Mouse (Mus musculus): ENCODE data around the gene Adcy9. TPM values are rescaled to one million over a fixed set of nuclear protein-coding genes. Genes with fewer than 3 reads are reported as not detected.
A peak's percentile ranks its signal among the peaks of the same experiment; 100 is the strongest.

Adcy9 gene
- total and polyA plus RNA-seq, 3 experiments: 1.1 to 3.1 (median 1.2) TPM

GRCm38 (mm10) chr16:4272254-4272653 is 148.0 kb downstream of the Adcy9 start:
- dilution Hi-C loops (cut with MboI; ENCODE audit: extremely low pct_ligation_motif_present, extremely low pct_unique_long_range_greater_than_20kb, low sequenced_read_pairs) (no loop called here), in situ Hi-C loops (cut with MboI; ENCODE audit: low pct_ligation_motif_present, low pct_unique_long_range_greater_than_20kb, low sequenced_read_pairs) (no loop called here)
- TF ChIP-seq SMC3 (IDR thresholded peaks at IDR 0.05; ENCODE audit: low read depth, low read length) (peak; percentile 59), TBP (conservative IDR thresholded peaks at IDR 0.05; ENCODE audit: low read depth, low read length) (0 out of 2 replicates have a peak, but pooled peaks have one; percentile 34), RAD21 (IDR thresholded peaks at IDR 0.05; ENCODE audit: low read depth, low read length) (peak; percentile 59), MYC (IDR thresholded peaks at IDR 0.05; ENCODE audit: low read depth, low read length) (no peak), GABPA (IDR thresholded peaks at IDR 0.05; ENCODE audit: insufficient replicate concordance, low read depth, low read length) (no peak), TCF12 (IDR thresholded peaks at IDR 0.05; ENCODE audit: low read depth, low read length) (no peak), CTCF (conservative IDR thresholded peaks at IDR 0.05 in 1 of 2, IDR thresholded peaks at IDR 0.05 in 1 of 2; ENCODE audit: low read depth in 2 of 2, low read length in 2 of 2) (peak in 1 of 2 experiments; percentile 69; a peak in 2 of 4 replicates), ELF1 (IDR thresholded peaks at IDR 0.05; ENCODE audit: low read depth, low read length) (peak; percentile 48; the same call in 1 of the 2 replicates), POLR2A (IDR thresholded peaks at IDR 0.05; ENCODE audit: low read depth, low read length) (peak; percentile 55), IRF4 (IDR thresholded peaks at IDR 0.05; ENCODE audit: low read depth, low read length) (no peak)

GRCm38 (mm10) chr16:4270911-4271310 is 149.4 kb downstream of the Adcy9 start:
- dilution Hi-C loops (cut with MboI; ENCODE audit: extremely low pct_ligation_motif_present, extremely low pct_unique_long_range_greater_than_20kb, low sequenced_read_pairs) (no loop called here), in situ Hi-C loops (cut with MboI; ENCODE audit: low pct_ligation_motif_present, low pct_unique_long_range_greater_than_20kb, low sequenced_read_pairs) (no loop called here)
- H3K27me3 ChIP-seq (replicated peaks): peaks cover 3% of the 10 kb centered on the region
- H3K36me3 ChIP-seq (replicated peaks in 1 of 2; ENCODE audit: control insufficient read depth in 1 of 2, insufficient read depth in 1 of 2, low read length in 1 of 2): no peaks in the 10 kb centered on the region
- no peak for DNase-seq (ENCODE audit: extremely low read depth)
- H3K4me3 ChIP-seq (replicated peaks in 1 of 3; ENCODE audit: low read depth in 2 of 3, low read length in 2 of 3, poor library complexity in 1 of 3): no peak overlapping the region
- no peaks in the 10 kb centered on the region for H3K9me3 ChIP-seq (replicated peaks; ENCODE audit: low read length)
- H3K9ac ChIP-seq (ENCODE audit: insufficient read depth, low read depth): no peak overlapping the region
- TF ChIP-seq IRF4 (IDR thresholded peaks at IDR 0.05; ENCODE audit: low read depth, low read length): no peak
- TF ChIP-seq MAZ (IDR thresholded peaks at IDR 0.05; ENCODE audit: low read depth, low read length): no peak
- no peak for TF ChIP-seq UBTF (IDR thresholded peaks at IDR 0.05; ENCODE audit: low read depth, low read length)
- TF ChIP-seq GABPA (IDR thresholded peaks at IDR 0.05; ENCODE audit: insufficient replicate concordance, low read depth, low read length): no peak
- no peak for TF ChIP-seq CHD1 (IDR thresholded peaks at IDR 0.05; ENCODE audit: low read depth, low read length)
- TF ChIP-seq BHLHE40 (IDR thresholded peaks at IDR 0.05; ENCODE audit: low read depth, low read length): no peak
- no peak for TF ChIP-seq USF1 (IDR thresholded peaks at IDR 0.05; ENCODE audit: low read depth, low read length)
- TF ChIP-seq ETS1 (conservative IDR thresholded peaks at IDR 0.05; ENCODE audit: low read depth, low read length): no peak
- TF ChIP-seq E2F4 (IDR thresholded peaks at IDR 0.05; ENCODE audit: insufficient replicate concordance, low read depth, low read length): no peak
- no peak for TF ChIP-seq SMC3 (IDR thresholded peaks at IDR 0.05; ENCODE audit: low read depth, low read length)
- no peak for TF ChIP-seq RAD21 (IDR thresholded peaks at IDR 0.05; ENCODE audit: low read depth, low read length)
- no peak for TF ChIP-seq MAX (IDR thresholded peaks at IDR 0.05; ENCODE audit: low read length)
- TF ChIP-seq NRF1 (IDR thresholded peaks at IDR 0.05; ENCODE audit: low read depth, low read length): no peak
- TF ChIP-seq MYC (IDR thresholded peaks at IDR 0.05; ENCODE audit: low read depth, low read length): no peak
- TF ChIP-seq SIN3A (IDR thresholded peaks at IDR 0.05; ENCODE audit: low read length): no peak
- TF ChIP-seq POLR2AphosphoS2 (IDR thresholded peaks at IDR 0.05; ENCODE audit: low read depth, low read length): no peak
- no peak for TF ChIP-seq PAX5 (IDR thresholded peaks at IDR 0.05; ENCODE audit: low read length)
- TF ChIP-seq TCF12 (IDR thresholded peaks at IDR 0.05; ENCODE audit: low read depth, low read length): no peak
- no peaks in the 10 kb centered on the region for H3K79me2 ChIP-seq (replicated peaks; ENCODE audit: control insufficient read depth, extremely low read depth, insufficient read depth, poor library complexity, severe bottlenecking)
- peaks cover 10 to 22% of the 10 kb centered on the region in 2 experiments for H3K4me1 ChIP-seq (ENCODE audit: control insufficient read depth in 1 of 2, insufficient read depth in 2 of 2)
- no peak overlapping the region for H3K27ac ChIP-seq (ENCODE audit: insufficient read depth, low read depth)
- H3K4me2 ChIP-seq (ENCODE audit: insufficient read depth, low read depth, poor library complexity, severe bottlenecking): no peak overlapping the region

More at GRCm38 (mm10) chr16:4272254-4272653, 148.0 kb downstream of the Adcy9 start:
- no peak overlapping the region for H3K9ac ChIP-seq (ENCODE audit: insufficient read depth, low read depth)
- no peaks in the 10 kb centered on the region for H3K79me2 ChIP-seq (replicated peaks; ENCODE audit: control insufficient read depth, extremely low read depth, insufficient read depth, poor library complexity, severe bottlenecking)
- H3K4me2 ChIP-seq (ENCODE audit: insufficient read depth, low read depth, poor library complexity, severe bottlenecking): no peak overlapping the region
- H3K9me3 ChIP-seq (replicated peaks; ENCODE audit: low read length): no peaks in the 10 kb centered on the region
- H3K27ac ChIP-seq (ENCODE audit: insufficient read depth, low read depth): no peak overlapping the region
- no peaks in the 10 kb centered on the region for H3K27me3 ChIP-seq (replicated peaks)
- DNase-seq (ENCODE audit: extremely low read depth): peak; percentile 77
- no peaks in the 10 kb centered on the region for H3K36me3 ChIP-seq (replicated peaks in 1 of 2; ENCODE audit: control insufficient read depth in 1 of 2, insufficient read depth in 1 of 2, low read length in 1 of 2)
- no peak overlapping the region for H3K4me3 ChIP-seq (replicated peaks in 1 of 3; ENCODE audit: low read depth in 2 of 3, low read length in 2 of 3, poor library complexity in 1 of 3)
- peaks cover 10 to 22% of the 10 kb centered on the region in 2 experiments for H3K4me1 ChIP-seq (ENCODE audit: control insufficient read depth in 1 of 2, insufficient read depth in 2 of 2)
